Mouse (Mus musculus): ENCODE results near the gene Baz2b.

- TF ChIP-seq CTCF (IDR thresholded peaks at IDR 0.05; ENCODE audit: low read depth) (no peak), EP300 (optimal IDR thresholded peaks at IDR 0.05) (no peak)
Measured at GRCm38 (mm10) chr2:59987521-59987920, 222.1 kb downstream of the Baz2b start.
